Mouse (Mus musculus) naive thymus-derived CD4-positive, alpha-beta T cell, adult 2 months (primary cell): ENCODE data around the gene Gm45213.

Experiments used
- DNase-seq: peaks from one replicate; pipeline ENCODE4 v3.0.0-alpha.2; 2011; ENCODE audit warnings: low read depth

Gene Gm45213

GRCm38 (mm10) chr7:66106581-66107056, 63.2 kb downstream of the Gm45213 start:
- DNase-seq: no peak

DNA sequence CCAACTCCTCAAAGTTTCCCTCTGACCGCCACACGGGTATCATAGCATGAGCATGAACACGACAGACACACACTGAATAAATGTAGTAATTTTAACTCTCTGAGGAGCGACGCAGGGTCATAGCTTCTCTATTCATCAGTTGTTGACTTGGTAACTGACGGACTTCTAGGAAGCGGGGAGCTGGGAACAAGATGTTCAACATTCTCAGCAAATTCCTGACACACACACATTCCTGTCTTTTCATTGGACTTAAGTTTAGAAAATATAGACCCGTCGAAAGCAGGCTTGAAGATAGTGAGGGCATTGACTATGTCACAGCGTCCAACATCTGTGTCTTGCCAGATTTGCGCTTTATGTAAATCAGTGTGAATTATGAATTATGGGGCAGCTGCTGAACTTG, 63.8 kb downstream of the Gm45213 start:
- no peak for DNase-seq

DNA sequence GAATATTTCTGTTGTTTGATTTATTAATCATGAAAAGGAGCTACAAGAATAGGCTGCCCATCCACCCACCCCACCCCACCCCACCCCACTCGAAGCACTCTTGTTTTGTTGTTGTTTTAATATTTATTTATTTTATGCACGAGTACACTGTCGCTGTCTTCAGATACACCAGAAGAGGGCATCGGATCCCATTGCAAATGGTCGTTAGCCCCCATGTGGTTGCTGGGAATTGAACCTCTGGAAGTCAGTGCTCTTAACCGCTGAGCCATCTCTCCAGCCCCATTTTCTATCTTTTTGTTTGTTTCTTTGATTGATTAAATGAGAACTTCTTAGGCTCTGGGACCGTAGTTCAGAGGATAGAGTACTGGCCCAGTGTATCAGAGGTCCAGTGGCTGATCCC, 64.5 kb downstream of the Gm45213 start:
- peak; percentile 24 for DNase-seq

DNA sequence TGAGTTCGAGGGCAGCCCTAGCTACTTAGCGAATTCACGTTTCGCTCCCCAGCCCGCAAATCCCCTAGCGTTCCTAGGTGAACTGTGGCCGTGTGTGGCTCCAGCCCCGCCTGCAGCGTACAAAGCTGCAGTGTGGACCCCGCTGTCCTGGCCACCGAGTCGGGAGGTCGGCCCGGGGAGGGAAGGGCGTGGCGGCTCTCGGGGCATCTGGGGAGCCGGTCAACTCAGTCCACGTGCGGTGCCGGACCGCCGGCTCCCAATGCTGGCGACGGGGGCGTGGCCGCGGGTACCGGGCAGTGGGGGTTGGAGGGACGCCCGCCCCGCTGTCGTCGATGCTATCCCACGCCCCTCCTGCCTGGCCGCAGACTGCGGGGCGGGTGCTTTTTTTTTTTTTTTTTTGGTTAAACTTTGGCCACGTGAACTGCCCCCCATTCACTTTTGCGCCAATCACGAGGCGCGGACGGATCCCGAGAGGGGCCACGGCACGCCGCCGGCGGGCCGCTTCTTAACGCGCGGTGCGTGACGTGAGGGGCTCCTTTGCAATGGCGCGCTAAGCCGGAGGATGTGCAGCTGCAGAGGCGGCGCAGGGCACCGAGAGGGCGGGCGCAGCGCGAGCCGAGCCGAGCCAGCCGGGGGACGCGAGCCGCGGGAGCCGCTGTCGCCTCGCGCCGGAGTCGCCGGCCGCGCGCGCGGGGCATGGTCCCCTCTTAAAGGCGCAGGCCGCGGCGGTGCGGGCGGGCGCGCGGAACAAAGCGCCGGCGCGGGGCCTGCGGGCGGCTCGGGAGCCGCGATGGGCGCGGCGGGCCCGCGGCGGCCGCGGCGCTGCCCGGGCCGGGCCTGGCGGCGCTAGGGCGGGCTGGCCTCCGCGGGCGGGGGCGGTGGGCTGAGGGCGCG, 65.8 kb downstream of the Gm45213 start, which contains the start of gene Chsy1:
Gene Chsy1 (plus strand): TSS at position 555 of the 894 bp plus-strand sequence.
- peak; percentile 77 for DNase-seq

DNA sequence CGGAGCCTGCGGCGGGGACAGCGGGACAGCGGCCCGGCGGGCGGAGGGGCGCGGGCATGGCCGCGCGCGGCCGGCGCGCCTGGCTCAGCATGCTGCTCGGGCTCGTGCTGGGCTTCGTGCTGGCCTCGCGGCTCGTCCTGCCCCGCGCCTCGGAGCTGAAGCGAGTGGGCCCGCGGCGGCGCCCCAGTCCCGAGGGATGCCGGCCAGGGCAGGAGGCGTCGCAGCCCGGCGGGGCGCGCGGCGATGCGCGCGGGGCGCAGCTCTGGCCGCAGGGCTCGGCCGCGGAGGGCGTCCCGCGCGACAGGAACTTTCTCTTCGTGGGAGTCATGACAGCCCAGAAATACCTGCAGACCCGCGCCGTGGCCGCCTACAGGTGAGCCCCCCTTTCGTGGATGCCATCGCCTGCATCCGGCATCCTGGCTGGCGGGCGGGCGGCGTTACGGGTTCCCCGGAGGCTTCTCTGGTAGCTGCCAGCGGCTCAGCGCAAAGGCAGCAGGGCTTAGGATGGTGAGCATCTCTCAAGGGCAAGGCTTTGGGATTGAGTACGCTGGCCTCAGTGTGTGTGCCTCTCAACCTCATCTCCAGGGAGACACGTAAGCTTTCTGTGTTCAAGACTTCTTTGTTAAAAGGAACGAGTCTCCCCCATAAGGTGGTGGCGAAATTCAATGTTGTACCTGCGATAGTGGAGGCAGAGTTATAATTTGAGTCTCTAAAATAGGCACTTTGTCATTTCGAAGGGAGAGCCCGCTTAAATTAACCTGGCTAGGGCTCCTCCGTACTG, 66.6 kb downstream of the Gm45213 start:
- DNase-seq: peak; percentile 60

DNA sequence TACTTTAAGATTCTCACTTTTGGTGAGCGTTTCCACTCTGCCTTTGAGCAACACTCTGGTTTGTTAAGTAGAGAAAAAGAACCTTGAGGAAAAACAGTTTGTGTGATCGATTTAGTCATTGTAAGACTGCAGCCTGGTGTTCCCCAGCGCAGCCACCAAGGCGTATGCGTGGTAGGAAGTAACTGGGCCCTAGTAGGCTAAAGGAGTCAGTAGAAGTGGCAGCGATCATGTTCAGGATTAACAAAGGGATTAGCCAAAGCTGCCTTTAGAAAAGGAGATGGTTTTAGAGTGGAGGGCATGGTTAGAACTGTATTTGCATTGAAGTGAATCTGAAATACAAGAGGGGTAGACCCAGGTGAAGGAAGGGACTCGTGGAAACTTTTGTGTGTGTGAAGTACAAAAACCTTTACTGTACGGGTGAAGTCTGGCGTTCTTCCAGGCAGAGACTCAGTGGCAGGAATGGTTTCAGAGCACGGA, 67.3 kb downstream of the Gm45213 start:
- peak; percentile 40 for DNase-seq

GRCm38 (mm10) chr7:66111211-66111610, 67.8 kb downstream of the Gm45213 start:
- DNase-seq: no peak
